8 mouse cellular contexts compared by ENCODE assay signal in the genomic region with DNA sequence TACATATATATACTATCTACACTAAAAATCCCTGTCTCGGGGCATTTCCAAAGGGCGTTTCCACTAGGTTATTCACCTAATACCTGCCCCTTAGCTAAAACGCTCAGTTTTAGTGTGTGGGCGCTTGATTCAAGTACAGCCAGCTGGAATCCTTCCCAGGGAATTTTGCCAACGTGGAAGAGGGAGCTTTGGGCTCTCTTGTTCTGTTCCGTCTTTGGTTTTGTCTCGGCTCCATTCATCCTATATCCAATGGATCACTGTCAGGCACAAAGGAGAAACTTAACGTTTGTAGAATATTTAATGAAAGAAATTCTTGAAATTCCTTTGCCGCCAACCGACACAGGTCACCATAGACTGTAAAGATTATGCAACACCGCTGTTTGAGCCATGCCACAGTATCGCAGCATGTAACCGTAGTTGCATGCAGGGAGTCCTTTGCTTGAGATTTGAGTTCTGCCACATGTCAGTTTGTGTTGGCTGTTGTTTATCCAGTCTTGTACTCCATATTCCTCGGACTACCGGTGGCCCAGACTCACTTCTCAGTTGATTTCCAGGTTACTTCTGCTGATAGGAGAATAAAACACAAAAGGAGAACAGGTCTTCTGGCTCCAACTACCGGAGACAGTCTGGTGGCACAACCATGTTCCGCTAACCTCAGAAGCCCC. TPM values are rescaled to one million over a fixed set of nuclear protein-coding genes. Genes with fewer than 3 reads are reported as not detected.
DNase-seq lines count a peak whose midpoint lies in the region; ATAC-seq and TF ChIP-seq lines count a peak whose summit lies in the region.

No protein-coding gene starts in this region.

- no peak for ATAC-seq in liver, embryonic 12.5 days
- peak; percentile 59 for ATAC-seq in midbrain, embryonic 15.5 days (replicated peaks)
- no peak for ATAC-seq in CD4-positive, CD25-positive, alpha-beta regulatory T cell, adult 4 months

- TF ChIP-seq POLR2A in liver, adult 2 months (IDR thresholded peaks at IDR 0.05; ENCODE audit: extremely low read depth, insufficient read depth, low read length): no peak

- TF ChIP-seq CTCF in liver, adult 2 months (IDR thresholded peaks at IDR 0.05; ENCODE audit: low read depth, low read length): no peak

- H3K36me3 ChIP-seq in liver, adult 2 months (ENCODE audit: control insufficient read depth, insufficient read depth, low read length): no peaks in the 10 kb centered on the region
- H3K36me3 ChIP-seq in liver, embryonic 12.5 days: no peaks in the 10 kb centered on the region
- H3K36me3 ChIP-seq in hindbrain, embryonic 10.5 days: 0 out of 2 replicates have a peak, but pooled peaks cover 3% of the 10 kb centered on the region
- no peaks in the 10 kb centered on the region for H3K36me3 ChIP-seq in midbrain, embryonic 15.5 days (replicated peaks)

- H3K4me1 ChIP-seq in liver, adult 2 months (ENCODE audit: control insufficient read depth, insufficient read depth, low read length): peaks cover 2% of the 10 kb centered on the region; the same call in 1 of the 2 replicates
- H3K4me1 ChIP-seq in liver, embryonic 12.5 days: no peaks in the 10 kb centered on the region
- H3K4me1 ChIP-seq in hindbrain, embryonic 10.5 days (replicated peaks): peaks cover 10% of the 10 kb centered on the region; the same call in 1 of the 2 replicates
- 0 out of 2 replicates have a peak, but pooled peaks cover 4% of the 10 kb centered on the region for H3K4me1 ChIP-seq in midbrain, embryonic 15.5 days

- H3K9ac ChIP-seq in liver, adult 2 months (ENCODE audit: low read depth, low read length): no peak overlapping the region
- no peak overlapping the region for H3K9ac ChIP-seq in liver, embryonic 12.5 days
- no peak overlapping the region for H3K9ac ChIP-seq in midbrain, embryonic 15.5 days

- no peak overlapping the region for H3K4me2 ChIP-seq in liver, embryonic 12.5 days
- peak overlapping the region; percentile 29 for H3K4me2 ChIP-seq in midbrain, embryonic 15.5 days

- DNase-seq in liver, adult 2 months (ENCODE audit: extremely low read depth, low read depth, low spot score): peak; percentile 79
- peak; percentile 84 for DNase-seq in cerebellum, adult 9-11 months
- DNase-seq in hindbrain, embryonic 10.5 days (ENCODE audit: low spot score): no peak
- peak; percentile 14 to 53 for DNase-seq in layer of hippocampus, postnatal 25 days (ENCODE audit: extremely low spot score in 1 of 2, low spot score in 1 of 2)
- DNase-seq in thymus, postnatal 4 days: no peak

- H3K27me3 ChIP-seq in liver, adult 2 months (ENCODE audit: control insufficient read depth, insufficient read depth, low read length): no peaks in the 10 kb centered on the region
- no peaks in the 10 kb centered on the region for H3K27me3 ChIP-seq in liver, embryonic 12.5 days (replicated peaks)
- no peaks in the 10 kb centered on the region for H3K27me3 ChIP-seq in hindbrain, embryonic 10.5 days (ENCODE audit: insufficient read depth, poor library complexity, severe bottlenecking)
- no peaks in the 10 kb centered on the region for H3K27me3 ChIP-seq in midbrain, embryonic 15.5 days (replicated peaks)

- peak overlapping the region; percentile 50 for H3K4me3 ChIP-seq in liver, adult 2 months (ENCODE audit: insufficient read depth, low read depth, low read length)
- no peak overlapping the region for H3K4me3 ChIP-seq in liver, embryonic 12.5 days
- H3K4me3 ChIP-seq in hindbrain, embryonic 10.5 days: no peak overlapping the region
- H3K4me3 ChIP-seq in midbrain, embryonic 15.5 days: no peak overlapping the region

- H3K9me3 ChIP-seq in liver, embryonic 12.5 days (replicated peaks): no peaks in the 10 kb centered on the region
- no peaks in the 10 kb centered on the region for H3K9me3 ChIP-seq in hindbrain, embryonic 10.5 days
- no peaks in the 10 kb centered on the region for H3K9me3 ChIP-seq in midbrain, embryonic 15.5 days

- no peak overlapping the region for H3K27ac ChIP-seq in liver, adult 2 months (replicated peaks; ENCODE audit: insufficient read depth, low read depth, low read length)
- no peak overlapping the region for H3K27ac ChIP-seq in liver, embryonic 12.5 days
- peak overlapping the region; percentile 50 for H3K27ac ChIP-seq in hindbrain, embryonic 10.5 days
- H3K27ac ChIP-seq in midbrain, embryonic 15.5 days: no peak overlapping the region; the same call in 1 of the 2 replicates

- WGBS in liver, adult 2 months: 17% methylated on average over 17 of the region's 17 CpGs
- WGBS in liver, embryonic 12.5 days (ENCODE audit: insufficient replicate concordance): 71% methylated on average over 17 of the region's 17 CpGs
- WGBS in hindbrain, embryonic 10.5 days: 62% methylated on average over 17 of the region's 17 CpGs
- 45% methylated on average over 17 of the region's 17 CpGs for WGBS in midbrain, embryonic 15.5 days

- H3K79me2 ChIP-seq in liver, adult 2 months (ENCODE audit: control insufficient read depth, insufficient read depth, low read length): peaks cover 3% of the 10 kb centered on the region; the same call in 1 of the 2 replicates

RNA-seq across cellular contexts. Expression of a gene that starts 11.3 kb away (rescaled TPM):
- total RNA-seq in liver, adult 2 months (2014; rRNA removed): 4.2 and 5.6 TPM in 2 replicates
- polyA plus RNA-seq in liver, adult 2 months (2012; rRNA removed): 3.5 TPM in 2 replicates
- polyA plus RNA-seq in liver, embryonic 12.5 days (2016; fragmentation: Nextera tagmentation; extraction: Ambion mirVana): 26.9 and 27.8 TPM in 2 replicates
- 81.9 and 97.8 TPM in 2 replicates for polyA plus RNA-seq in hindbrain, embryonic 10.5 days (2016; fragmentation: Nextera tagmentation; extraction: Ambion mirVana)
- 10 to 100 TPM in 1 of 2 experiments, 1 to 10 TPM in 1; 9.3 to 12.9 TPM for total RNA-seq in layer of hippocampus, postnatal 25 days (2021)
- 32.6 and 33.4 TPM in 2 replicates for polyA plus RNA-seq in midbrain, embryonic 15.5 days (2015; fragmentation: Nextera tagmentation; extraction: Ambion mirVana)
- polyA plus RNA-seq in CD4-positive, CD25-positive, alpha-beta regulatory T cell, adult 4 months (2017; shearing (Covaris generic)): under 1 TPM in 1 of 2 experiments, not detected in 1; 0.36 TPM

RNA-seq across cellular contexts. Expression of a gene that starts 12.7 kb away (rescaled TPM):
- total RNA-seq in liver, adult 2 months (2014; rRNA removed): 2.6 and 3.1 TPM in 2 replicates
- 0.52 and 0.65 TPM in 2 replicates for polyA plus RNA-seq in liver, adult 2 months (2012; rRNA removed)
- 380 and 430 TPM in 2 replicates for polyA plus RNA-seq in liver, embryonic 12.5 days (2016; fragmentation: Nextera tagmentation; extraction: Ambion mirVana)
- polyA plus RNA-seq in hindbrain, embryonic 10.5 days (2016; fragmentation: Nextera tagmentation; extraction: Ambion mirVana): 389 and 567 TPM in 2 replicates
- 1 to 10 TPM; 6.6 to 7.2 TPM for total RNA-seq in layer of hippocampus, postnatal 25 days (2021)
- 46.1 and 61.2 TPM in 2 replicates for polyA plus RNA-seq in midbrain, embryonic 15.5 days (2015; fragmentation: Nextera tagmentation; extraction: Ambion mirVana)
- 100 to 1,000 TPM; 214 to 242 TPM for polyA plus RNA-seq in CD4-positive, CD25-positive, alpha-beta regulatory T cell, adult 4 months (2017; shearing (Covaris generic))

RNA-seq across cellular contexts. Expression of a gene that starts 43.3 kb away (rescaled TPM):
- not detected in 2 replicates for total RNA-seq in liver, adult 2 months (2014; rRNA removed)
- polyA plus RNA-seq in liver, adult 2 months (2012; rRNA removed): not detected in 2 replicates
- polyA plus RNA-seq in liver, embryonic 12.5 days (2016; fragmentation: Nextera tagmentation; extraction: Ambion mirVana): 0.18 TPM in 1 of 2 replicates, not detected in the other
- 0.61 and 0.90 TPM in 2 replicates for polyA plus RNA-seq in hindbrain, embryonic 10.5 days (2016; fragmentation: Nextera tagmentation; extraction: Ambion mirVana)
- 10 to 100 TPM; 68.3 to 75.4 TPM for total RNA-seq in layer of hippocampus, postnatal 25 days (2021)
- 8.1 and 8.5 TPM in 2 replicates for polyA plus RNA-seq in midbrain, embryonic 15.5 days (2015; fragmentation: Nextera tagmentation; extraction: Ambion mirVana)
- polyA plus RNA-seq in CD4-positive, CD25-positive, alpha-beta regulatory T cell, adult 4 months (2017; shearing (Covaris generic)): not detected

Comparison
In these comparisons a context has a peak if more than half of its experiments do, and no peak if none do; other contexts are left out.
1. RNA of a gene that starts 12.7 kb away (polyA plus RNA-seq): 389 to 567 TPM in hindbrain, embryonic 10.5 days, 380 to 430 TPM in liver, embryonic 12.5 days, 214 to 242 TPM in CD4-positive, CD25-positive, alpha-beta regulatory T cell, adult 4 months and 46.1 to 61.2 TPM in midbrain, embryonic 15.5 days; 0.52 to 0.65 TPM in liver, adult 2 months; every median in the first group is over 10 times any median in the second.
2. DNase-seq: peak in liver, adult 2 months (single experiment), cerebellum, adult 9-11 months (single experiment) and layer of hippocampus, postnatal 25 days (2 of 2); none in hindbrain, embryonic 10.5 days (single experiment) and thymus, postnatal 4 days (single experiment).